In the genomic region with DNA sequence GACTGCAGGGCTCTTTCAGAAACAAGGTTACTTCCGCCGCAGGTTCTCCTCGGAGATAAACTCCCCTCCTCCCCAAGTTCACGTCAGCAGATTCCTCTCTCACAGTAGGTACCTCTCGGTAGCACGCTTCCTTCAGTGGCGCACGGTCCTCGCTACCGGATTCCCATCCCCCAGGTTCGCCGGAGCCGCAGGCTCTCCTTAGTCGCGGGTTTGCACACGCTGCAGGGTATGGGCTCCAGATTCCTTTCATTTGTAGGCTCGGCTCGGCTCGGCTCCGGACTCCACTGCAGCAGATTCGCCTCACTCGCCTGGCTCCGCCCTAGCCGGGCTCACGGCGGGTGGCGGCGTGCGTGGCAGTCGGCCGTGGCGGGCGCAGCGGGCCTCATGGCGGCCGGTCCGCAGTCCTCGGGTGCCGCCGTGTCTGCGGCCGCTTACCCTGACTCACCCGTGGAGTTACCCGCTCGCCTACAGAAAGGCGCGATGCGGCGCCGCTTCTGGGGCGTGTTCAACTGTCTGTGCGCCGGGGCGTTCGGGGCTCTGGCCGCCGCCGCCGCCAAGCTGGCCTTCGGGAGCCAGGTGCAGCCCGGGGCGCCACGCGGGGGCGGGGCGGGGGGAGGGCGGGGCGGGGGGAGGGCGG, we compare ENCODE assay signal across 8 mouse cellular contexts. TPM values are rescaled to one million over a fixed set of nuclear protein-coding genes. Genes with fewer than 3 reads are reported as not detected.
DNase-seq lines count a peak whose midpoint lies in the region; ATAC-seq lines count a peak whose summit lies in the region.

Gene Tmem42 (plus strand): TSS at position 332 of the 637 bp plus-strand sequence.

- peak; percentile 88 for DNase-seq in NIH3T3 (ENCODE audit: low read depth)
- DNase-seq in cerebellum, postnatal 10 days, result peak; percentile 94
- DNase-seq in frontal cortex, postnatal 14 days (ENCODE audit: low spot score in 2 of 2), result peak; percentile 76 to 78
- peak; percentile 67 to 85 for DNase-seq in layer of hippocampus, postnatal 25 days (ENCODE audit: extremely low spot score in 1 of 2, low spot score in 1 of 2)
- DNase-seq in lung, postnatal 25 days (ENCODE audit: low spot score), result peak; percentile 86
- DNase-seq in retina, embryonic 14.5 days (ENCODE audit: low spot score), result peak; percentile 85
- DNase-seq in thymus, postnatal 4 days, result peak; percentile 88

- ATAC-seq in hindbrain, embryonic 13.5 days (ENCODE audit: low FRiP score), result peak; percentile 97

- peaks cover 3% of the 10 kb centered on the region for H3K36me3 ChIP-seq in hindbrain, embryonic 13.5 days

- peak within 1 kb of the TSS; percentile 95 for H3K27ac ChIP-seq in hindbrain, embryonic 13.5 days

- under 1% methylated on average over 41 of the region's 69 CpGs for WGBS in hindbrain, embryonic 13.5 days

- H3K4me3 ChIP-seq in hindbrain, embryonic 13.5 days, result peak within 1 kb of the TSS; percentile 67

- peak within 1 kb of the TSS; percentile 64 for H3K4me2 ChIP-seq in hindbrain, embryonic 13.5 days

- H3K9ac ChIP-seq in hindbrain, embryonic 13.5 days, result peak within 1 kb of the TSS; percentile 85

- H3K9me3 ChIP-seq in hindbrain, embryonic 13.5 days, result no peaks in the 10 kb centered on the region

- H3K4me1 ChIP-seq in hindbrain, embryonic 13.5 days (replicated peaks), result peaks cover 36% of the 10 kb centered on the region

- H3K27me3 ChIP-seq in hindbrain, embryonic 13.5 days, result no peaks in the 10 kb centered on the region

RNA-seq across cellular contexts. Expression of gene Tmem42, which starts in this region (rescaled TPM):
- 23.8 and 25.0 TPM in 2 replicates for polyA plus RNA-seq in hindbrain, embryonic 13.5 days (2015; fragmentation: Nextera tagmentation; extraction: Ambion mirVana)
- total RNA-seq in layer of hippocampus, postnatal 25 days (2021), result 10 to 100 TPM; 26.3 to 28.9 TPM

Comparison
In these comparisons a context has a peak if more than half of its experiments do, and no peak if none do; other contexts are left out.
1. Peak in every context shown above with its lines: DNase-seq, ATAC-seq, H3K4me3 ChIP-seq and H3K27ac ChIP-seq.